Mouse (Mus musculus) adrenal gland, postnatal 36 days (tissue): ENCODE measurements around the gene Pecr. TPM values are rescaled to one million over a fixed set of nuclear protein-coding genes. Genes with fewer than 3 reads are reported as not detected.
"Not testable (repeated sequence)": the region's sequence is repeated elsewhere in the genome, so short reads cannot be mapped to it uniquely, and the experiment has no call there.

ENCODE experiments used
- DNase-seq, 2 experiments: peaks; one replicate each; pipeline ENCODE4 v3.0.0; 2021; ENCODE audit warnings: mixed read lengths in 1 of 2
- total RNA-seq, 2 experiments: library from RNA; stranded (reverse); gene quantifications; 2 replicates each; pipeline ENCODE4 v1.2.3; 2021

Pecr gene
- total RNA-seq, 2 experiments from 2014 or later = 21.8 to 28.2 TPM

DNA sequence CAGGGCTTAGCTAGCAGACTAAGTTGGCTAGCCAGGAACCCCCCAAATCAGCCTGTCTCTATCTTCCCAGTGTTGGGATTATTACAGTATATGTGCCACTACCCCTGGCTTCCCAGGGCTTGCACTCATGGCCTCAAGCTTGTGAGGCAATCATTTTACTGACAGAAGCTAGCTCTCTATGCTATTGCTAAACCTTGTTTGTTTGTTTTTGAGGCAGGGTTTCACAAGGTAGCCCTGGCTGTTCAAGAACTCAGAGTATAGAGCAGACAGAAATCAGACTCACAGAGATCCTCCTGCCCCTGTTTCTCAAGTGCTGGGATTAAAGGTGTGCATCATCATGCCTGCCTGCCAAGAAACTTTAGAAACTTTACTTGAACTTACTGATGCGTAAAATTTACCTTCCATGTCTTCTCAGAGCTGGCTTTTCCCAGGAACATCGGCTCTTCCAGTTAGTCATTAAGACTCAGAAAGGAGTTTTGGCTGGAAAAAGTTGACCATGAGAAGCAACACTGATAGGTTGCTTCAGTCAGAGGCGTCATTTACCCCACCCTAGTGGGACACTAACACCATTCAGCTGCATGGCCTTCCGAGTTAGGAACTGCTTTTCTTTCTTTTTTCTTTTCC is 4.5 kb upstream of the Pecr start:
- DNase-seq = no peak

GRCm38 (mm10) chr1:72287893-72288292 is 3.8 kb upstream of the Pecr start:
- DNase-seq = no peak

- no peak for DNase-seq
Observed at GRCm38 (mm10) chr1:72286904-72287303, 2.8 kb upstream of the Pecr start.

GRCm38 (mm10) chr1:72284539-72284938 is 425 bp upstream of the Pecr start:
- no peak for DNase-seq

- DNase-seq = no peak
Observed at GRCm38 (mm10) chr1:72282604-72283003, 1.5 kb downstream of the Pecr start.

- peak in 1 of 2 experiments; percentile 36 for DNase-seq
Observed at GRCm38 (mm10) chr1:72278085-72278484, 6.0 kb downstream of the Pecr start.

DNA sequence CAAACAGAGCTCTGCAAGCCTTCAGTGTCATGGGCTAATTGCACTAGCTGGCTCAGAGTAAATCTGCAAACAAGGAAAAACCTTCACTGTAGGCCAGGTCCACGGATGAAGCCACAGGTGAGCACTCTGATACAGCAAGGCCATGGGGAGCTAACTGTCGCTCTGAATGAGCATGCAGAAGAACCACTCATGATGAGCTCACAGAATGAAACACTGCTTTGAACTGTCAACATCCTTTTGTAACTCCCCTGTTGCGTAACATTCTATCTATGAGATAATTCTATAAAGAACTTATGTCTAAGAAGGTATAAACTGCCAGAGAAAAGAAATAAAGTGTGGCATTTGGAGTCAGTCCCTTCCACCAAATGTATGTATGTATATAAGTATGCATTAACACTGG is 21.0 kb downstream of the Pecr start:
- no peak for DNase-seq

GRCm38 (mm10) chr1:72256381-72257256 is 27.5 kb downstream of the Pecr start:
- no peak for DNase-seq

DNA sequence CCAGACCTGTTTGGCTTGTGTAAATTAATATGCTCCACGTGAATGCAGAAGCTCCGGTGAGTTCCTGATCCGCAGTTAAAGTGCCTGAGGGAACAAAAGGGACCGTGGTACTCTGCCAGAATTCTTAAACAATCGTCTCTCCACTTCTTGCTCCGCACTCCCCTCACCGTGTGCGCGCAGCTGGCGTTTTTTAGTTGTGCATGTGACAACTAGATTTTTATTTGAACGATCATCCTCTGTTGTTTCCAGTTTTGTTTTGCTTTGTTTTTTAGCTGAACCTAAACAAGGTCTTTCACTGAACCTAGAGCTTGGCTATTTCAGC is 28.3 kb downstream of the Pecr start:
- DNase-seq = no peak

DNA sequence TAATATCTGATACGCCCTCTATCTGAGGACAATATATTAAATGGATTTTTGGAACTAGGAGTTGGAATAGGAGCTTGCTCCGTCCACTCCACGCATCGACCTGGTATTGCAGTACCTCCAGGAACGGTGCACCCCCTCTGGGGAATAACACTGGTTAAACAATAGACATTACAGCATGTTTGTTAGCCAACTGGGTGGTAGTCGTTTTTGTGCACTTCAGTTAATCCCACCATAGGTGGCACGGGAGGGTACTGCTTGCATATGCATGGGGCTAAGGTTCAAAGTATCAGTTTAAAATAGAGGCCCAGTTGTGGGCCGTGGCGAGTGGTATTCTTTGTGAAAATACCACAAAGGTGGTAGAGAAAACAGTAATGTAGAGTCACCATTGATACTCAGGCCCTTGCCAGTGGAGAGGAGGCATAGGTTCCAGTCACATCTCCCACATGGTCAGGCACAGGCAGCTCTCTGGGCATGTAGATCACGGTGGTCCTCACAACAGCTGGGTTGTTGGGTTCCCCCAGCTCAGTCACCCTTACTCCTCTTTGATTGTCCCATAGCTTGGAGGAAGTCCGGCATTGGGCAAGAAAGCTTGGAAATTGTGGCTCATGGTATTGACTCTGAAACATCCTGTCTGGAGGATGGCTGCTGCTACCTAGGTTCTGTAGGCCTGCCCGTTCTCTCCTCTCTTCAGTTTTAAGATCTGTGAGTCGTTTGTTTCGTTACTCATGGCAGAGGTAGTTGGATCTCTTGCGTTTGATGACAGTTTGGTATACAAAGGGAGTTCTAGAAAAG is 28.9 kb downstream of the Pecr start:
- peak; percentile 37 to 51 for DNase-seq

DNA sequence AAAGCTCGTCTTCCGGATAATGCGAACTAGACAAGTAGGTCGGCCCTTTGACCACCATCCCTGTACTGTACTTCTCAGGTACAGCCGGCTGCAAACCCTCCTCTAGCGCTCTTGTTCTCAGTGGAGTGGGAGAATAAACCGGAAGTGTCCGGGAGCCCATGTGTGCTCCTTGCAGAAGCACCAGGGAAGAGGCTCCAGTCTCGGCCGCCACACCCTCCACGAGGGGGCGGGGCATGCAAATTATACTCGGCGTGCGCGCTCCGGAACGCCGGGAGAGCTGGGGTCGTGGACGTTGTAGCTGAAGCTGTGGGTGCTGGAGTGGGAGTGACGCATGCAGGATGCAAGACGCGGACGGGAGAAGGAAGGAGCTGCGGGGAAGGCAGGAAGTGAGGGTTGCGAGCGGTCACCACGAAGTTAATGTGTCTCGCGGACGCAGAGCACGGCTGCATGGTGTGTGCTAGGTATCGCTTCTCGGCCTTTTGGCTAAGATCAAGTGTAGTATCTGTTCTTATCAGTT is 29.5 kb downstream of the Pecr start:
- peak; percentile 94 to 97 for DNase-seq

DNA sequence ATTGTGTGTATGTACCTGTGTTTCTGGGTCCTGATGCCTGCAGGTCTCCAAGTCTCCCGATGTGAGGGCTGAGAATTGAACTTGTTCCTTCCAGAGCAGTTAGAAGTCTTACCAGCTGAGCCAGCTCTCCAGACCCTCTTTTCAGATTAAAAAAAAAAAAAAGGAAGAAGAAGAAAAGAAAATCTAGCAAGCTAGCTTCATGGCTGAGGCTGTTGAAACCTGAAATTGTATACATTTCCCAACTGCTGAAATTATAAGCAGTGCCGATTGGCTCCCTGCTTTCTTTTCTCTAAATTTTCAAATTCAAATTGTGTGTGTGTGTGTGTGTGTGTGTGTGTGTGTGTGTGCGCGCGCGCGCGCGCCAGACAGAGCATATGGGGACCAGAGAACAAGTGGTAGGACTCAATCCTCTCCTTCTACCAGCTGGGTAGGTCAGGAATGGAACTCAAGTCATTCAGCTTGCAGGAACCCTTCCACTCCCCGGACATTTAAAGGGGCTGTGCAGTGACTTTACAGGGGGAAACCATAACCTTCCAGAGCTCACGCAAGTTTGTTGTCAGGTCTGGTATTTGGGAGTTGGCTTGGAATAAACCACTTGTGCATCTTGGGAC is 30.1 kb downstream of the Pecr start:
- DNase-seq = no peak

- DNase-seq = no peak
Observed at GRCm38 (mm10) chr1:72251806-72252205, 32.3 kb downstream of the Pecr start.

- DNase-seq = not testable (repeated sequence)
Observed at GRCm38 (mm10) chr1:72248226-72248737, 35.8 kb downstream of the Pecr start.

DNA sequence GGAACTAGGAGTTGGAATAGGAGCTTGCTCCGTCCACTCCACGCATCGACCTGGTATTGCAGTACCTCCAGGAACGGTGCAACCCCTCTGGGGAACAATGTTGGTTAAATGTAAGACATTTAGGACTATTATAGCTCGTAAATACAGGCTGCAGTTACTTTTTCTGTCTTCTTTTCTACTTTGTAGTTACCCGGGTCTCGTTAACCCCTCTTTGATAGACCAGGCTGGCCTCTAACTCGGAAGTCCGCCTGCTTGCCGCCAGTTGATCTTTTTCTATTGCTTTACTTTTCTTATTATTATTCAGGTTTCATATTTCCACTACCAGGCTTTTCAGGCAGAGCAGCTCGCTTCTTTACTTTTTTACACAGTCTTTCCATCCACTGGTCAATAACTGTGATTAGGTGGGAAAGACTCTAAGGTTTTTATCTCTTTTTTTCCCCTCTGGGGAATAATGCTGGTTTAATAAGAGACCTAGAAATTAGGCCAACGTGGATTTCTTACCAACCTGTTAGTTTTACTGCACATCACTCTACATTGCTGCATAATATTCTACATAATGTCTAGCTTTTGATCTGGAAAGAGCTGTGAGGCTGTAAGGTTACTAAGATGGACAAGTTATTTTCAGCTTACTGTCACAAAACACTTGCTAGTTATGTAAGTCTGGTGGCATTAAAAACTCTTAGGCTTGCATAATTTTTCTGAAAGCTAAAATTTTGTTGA is 39.6 kb downstream of the Pecr start:
- peak in 1 of 2 experiments; percentile 12 for DNase-seq

GRCm38 (mm10) chr1:72243656-72244316 is 40.3 kb downstream of the Pecr start:
- peak; percentile 98 to 99 for DNase-seq

GRCm38 (mm10) chr1:72242581-72243143 is 41.5 kb downstream of the Pecr start:
- no peak for DNase-seq

DNA sequence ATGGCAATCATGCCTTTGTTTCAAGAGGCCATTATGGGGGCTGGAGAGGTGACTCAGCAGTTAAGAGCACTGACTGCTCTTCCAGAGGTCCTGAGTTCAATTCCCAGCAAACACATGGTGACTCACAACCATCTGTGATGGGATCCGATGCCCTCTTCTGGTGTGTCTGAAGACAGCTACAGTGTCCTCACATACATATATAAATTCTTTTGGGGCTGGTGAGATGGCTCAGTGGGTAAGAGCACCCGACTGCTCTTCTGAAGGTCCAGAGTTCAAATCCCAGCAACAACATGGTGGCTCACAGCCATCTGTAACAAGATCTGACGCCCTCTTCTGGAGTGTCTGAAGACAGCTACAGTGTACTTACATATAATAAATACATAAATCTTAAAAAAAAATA is 45.0 kb downstream of the Pecr start:
- DNase-seq = not testable (repeated sequence)

DNA sequence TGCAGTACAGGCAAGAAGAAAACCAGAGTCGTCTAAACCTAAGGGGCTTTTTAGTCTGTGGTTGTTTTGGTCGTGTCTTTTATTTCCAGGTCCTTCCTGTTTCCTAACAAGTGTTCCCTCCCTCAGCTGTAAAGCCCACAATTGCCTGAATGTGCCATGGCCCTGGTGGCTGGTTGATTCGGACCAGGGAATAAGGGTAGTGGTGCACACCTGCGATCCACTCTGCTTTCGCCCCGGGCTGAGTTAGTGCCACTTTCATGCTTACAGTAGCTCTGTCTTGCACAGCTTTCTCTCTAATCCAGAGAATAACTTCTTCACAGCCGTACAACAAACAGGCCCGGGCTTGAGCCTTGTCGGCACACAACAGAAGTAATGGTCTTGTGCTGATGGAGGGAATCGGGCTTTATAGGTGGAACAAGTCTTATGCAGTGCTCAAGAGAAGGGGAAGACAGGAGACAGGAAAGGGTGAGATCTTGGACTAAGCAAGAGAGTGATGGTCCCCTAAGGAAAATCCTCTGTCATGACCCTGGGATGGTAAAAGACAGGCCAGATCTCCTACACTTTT is 46.0 kb downstream of the Pecr start:
- DNase-seq = no peak
